Mouse (Mus musculus): Measurements from ENCODE around the gene Adgrv1. TPM values are rescaled to one million over a fixed set of nuclear protein-coding genes. Genes with fewer than 3 reads are reported as not detected.

Adgrv1 gene
- polyA plus RNA-seq, 1 experiment from 2014 or later = 0.10 TPM

DNA sequence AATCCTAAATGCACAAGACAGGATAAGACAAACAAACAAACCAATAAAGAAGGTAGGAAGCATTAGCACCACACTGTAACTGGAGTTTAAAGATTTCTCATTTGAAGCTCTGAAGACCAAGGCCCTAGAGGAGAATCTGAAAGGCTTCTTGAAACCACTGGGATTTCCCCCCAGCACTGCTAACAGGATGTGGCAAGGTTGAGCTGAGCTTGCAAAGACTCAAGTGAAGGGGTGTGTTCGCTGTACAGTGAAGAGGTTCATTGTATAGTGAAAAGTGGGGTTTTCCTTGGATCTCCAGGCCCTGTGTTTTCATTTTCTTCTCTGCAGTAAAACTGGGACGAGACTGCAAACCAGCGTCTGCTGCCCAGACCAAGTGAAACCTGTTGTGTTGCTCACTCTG lies 456.9 kb downstream of the Adgrv1 start:
- no peak overlapping the region for H3K9ac ChIP-seq
- no peak for ATAC-seq (ENCODE audit: insufficient read depth)
- 22% methylated on average over 3 of the region's 3 CpGs for WGBS (ENCODE audit: insufficient replicate concordance)

GRCm38 (mm10) chr13:81171115-81171514 lies 461.8 kb downstream of the Adgrv1 start:
- Histone ChIP-seq H3K27me3 (no peaks in the 10 kb centered on the region), H3K4me1 (replicated peaks) (no peaks in the 10 kb centered on the region), H3K27ac (replicated peaks) (no peak overlapping the region), H3K4me2 (no peak overlapping the region), H3K9me3 (replicated peaks) (no peaks in the 10 kb centered on the region), H3K9ac (no peak overlapping the region), H3K36me3 (replicated peaks) (no peaks in the 10 kb centered on the region), H3K4me3 (replicated peaks) (no peak overlapping the region)
- 52% methylated on average over 3 of the region's 3 CpGs for WGBS (ENCODE audit: insufficient replicate concordance)
- no peak for ATAC-seq (ENCODE audit: insufficient read depth)

More for the DNA sequence above, 456.9 kb downstream of the Adgrv1 start:
- Histone ChIP-seq H3K4me3 (replicated peaks) (no peak overlapping the region), H3K4me2 (no peak overlapping the region), H3K36me3 (replicated peaks) (no peaks in the 10 kb centered on the region), H3K27me3 (no peaks in the 10 kb centered on the region), H3K9me3 (replicated peaks) (no peaks in the 10 kb centered on the region), H3K4me1 (replicated peaks) (no peaks in the 10 kb centered on the region), H3K27ac (replicated peaks) (no peak overlapping the region)

- no peak for ATAC-seq (ENCODE audit: insufficient read depth)
- 65% methylated on average over 6 of the region's 6 CpGs for WGBS (ENCODE audit: insufficient replicate concordance)
- Histone ChIP-seq H3K9me3 (replicated peaks) (no peaks in the 10 kb centered on the region), H3K27me3 (no peaks in the 10 kb centered on the region), H3K4me1 (replicated peaks) (no peaks in the 10 kb centered on the region), H3K9ac (no peak overlapping the region), H3K4me2 (no peak overlapping the region), H3K36me3 (replicated peaks) (no peaks in the 10 kb centered on the region), H3K4me3 (replicated peaks) (no peak overlapping the region), H3K27ac (replicated peaks) (no peak overlapping the region)
Measured at GRCm38 (mm10) chr13:81167450-81167849, 465.5 kb downstream of the Adgrv1 start.

DNA sequence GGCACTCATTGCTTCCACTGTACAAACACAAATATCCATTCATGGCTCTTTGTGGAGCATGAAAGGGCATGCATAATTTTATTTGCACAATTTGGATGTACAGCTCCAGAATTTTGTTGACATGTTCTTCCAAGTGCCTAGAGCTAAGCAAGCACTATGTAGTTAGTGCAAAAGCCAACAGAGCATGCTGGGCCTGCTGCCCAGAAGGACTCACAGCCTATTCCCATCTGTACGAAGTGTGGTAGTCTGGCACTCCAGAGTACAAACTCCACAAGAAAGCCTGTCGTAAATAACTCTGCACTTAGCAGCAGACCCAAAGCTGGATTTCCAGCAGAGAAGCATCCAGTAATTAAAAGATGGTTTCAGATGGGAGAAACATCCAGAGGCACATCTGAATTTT lies 473.1 kb downstream of the Adgrv1 start:
- Histone ChIP-seq H3K4me3 (replicated peaks) (no peak overlapping the region), H3K4me1 (replicated peaks) (no peaks in the 10 kb centered on the region), H3K27ac (replicated peaks) (no peak overlapping the region), H3K9ac (no peak overlapping the region), H3K27me3 (no peaks in the 10 kb centered on the region), H3K36me3 (replicated peaks) (no peaks in the 10 kb centered on the region), H3K4me2 (no peak overlapping the region), H3K9me3 (replicated peaks) (no peaks in the 10 kb centered on the region)
- WGBS (ENCODE audit: insufficient replicate concordance) = 61% methylated on average over 2 of the region's 2 CpGs
- ATAC-seq (ENCODE audit: insufficient read depth) = no peak

GRCm38 (mm10) chr13:81155322-81155721 lies 477.6 kb downstream of the Adgrv1 start:
- no peaks in the 10 kb centered on the region for H3K36me3 ChIP-seq (replicated peaks)
- ATAC-seq (ENCODE audit: insufficient read depth) = no peak
- H3K4me1 ChIP-seq (replicated peaks) = no peaks in the 10 kb centered on the region
- no peak overlapping the region for H3K9ac ChIP-seq
- no peaks in the 10 kb centered on the region for H3K27me3 ChIP-seq
- no peak overlapping the region for H3K4me2 ChIP-seq
- H3K27ac ChIP-seq (replicated peaks) = no peak overlapping the region
- no peak overlapping the region for H3K4me3 ChIP-seq (replicated peaks)
- no peaks in the 10 kb centered on the region for H3K9me3 ChIP-seq (replicated peaks)

DNA sequence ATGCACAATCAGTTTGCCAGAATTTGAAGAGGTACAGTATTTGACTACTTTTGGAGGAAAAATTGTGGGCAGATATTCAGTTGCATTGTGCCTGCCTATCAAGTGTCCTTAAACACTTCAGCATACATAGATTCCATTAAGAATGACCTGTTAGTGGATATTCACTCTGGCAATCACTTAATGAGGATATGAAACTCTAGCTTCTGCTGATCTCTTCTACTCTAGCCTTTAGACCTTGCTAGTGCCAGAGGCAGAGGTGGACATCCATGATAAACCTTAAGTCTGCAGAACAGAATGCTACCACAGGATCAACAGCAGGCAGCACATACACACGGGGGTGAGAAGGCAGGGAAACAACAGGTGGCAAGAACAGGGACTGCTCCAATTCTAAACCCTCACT lies 488.5 kb downstream of the Adgrv1 start:
- Histone ChIP-seq H3K9me3 (replicated peaks) (no peaks in the 10 kb centered on the region), H3K4me1 (replicated peaks) (no peaks in the 10 kb centered on the region), H3K27me3 (no peaks in the 10 kb centered on the region), H3K9ac (no peak overlapping the region), H3K36me3 (replicated peaks) (no peaks in the 10 kb centered on the region), H3K4me2 (no peak overlapping the region), H3K4me3 (replicated peaks) (no peak overlapping the region), H3K27ac (replicated peaks) (no peak overlapping the region)
- ATAC-seq (ENCODE audit: insufficient read depth) = no peak
- WGBS (ENCODE audit: insufficient replicate concordance) = 48% methylated on average over 1 of the region's 1 CpGs

- WGBS (ENCODE audit: insufficient replicate concordance) = 66% methylated on average over 6 of the region's 6 CpGs
- no peaks in the 10 kb centered on the region for H3K9me3 ChIP-seq (replicated peaks)
- no peak overlapping the region for H3K4me3 ChIP-seq (replicated peaks)
- no peak overlapping the region for H3K9ac ChIP-seq
- no peaks in the 10 kb centered on the region for H3K27me3 ChIP-seq
- H3K27ac ChIP-seq (replicated peaks) = no peak overlapping the region
- H3K4me2 ChIP-seq = no peak overlapping the region
- no peak for ATAC-seq (ENCODE audit: insufficient read depth)
- no peaks in the 10 kb centered on the region for H3K36me3 ChIP-seq (replicated peaks)
- H3K4me1 ChIP-seq (replicated peaks) = no peaks in the 10 kb centered on the region
Measured at GRCm38 (mm10) chr13:81142268-81142884, 490.6 kb downstream of the Adgrv1 start.

DNA sequence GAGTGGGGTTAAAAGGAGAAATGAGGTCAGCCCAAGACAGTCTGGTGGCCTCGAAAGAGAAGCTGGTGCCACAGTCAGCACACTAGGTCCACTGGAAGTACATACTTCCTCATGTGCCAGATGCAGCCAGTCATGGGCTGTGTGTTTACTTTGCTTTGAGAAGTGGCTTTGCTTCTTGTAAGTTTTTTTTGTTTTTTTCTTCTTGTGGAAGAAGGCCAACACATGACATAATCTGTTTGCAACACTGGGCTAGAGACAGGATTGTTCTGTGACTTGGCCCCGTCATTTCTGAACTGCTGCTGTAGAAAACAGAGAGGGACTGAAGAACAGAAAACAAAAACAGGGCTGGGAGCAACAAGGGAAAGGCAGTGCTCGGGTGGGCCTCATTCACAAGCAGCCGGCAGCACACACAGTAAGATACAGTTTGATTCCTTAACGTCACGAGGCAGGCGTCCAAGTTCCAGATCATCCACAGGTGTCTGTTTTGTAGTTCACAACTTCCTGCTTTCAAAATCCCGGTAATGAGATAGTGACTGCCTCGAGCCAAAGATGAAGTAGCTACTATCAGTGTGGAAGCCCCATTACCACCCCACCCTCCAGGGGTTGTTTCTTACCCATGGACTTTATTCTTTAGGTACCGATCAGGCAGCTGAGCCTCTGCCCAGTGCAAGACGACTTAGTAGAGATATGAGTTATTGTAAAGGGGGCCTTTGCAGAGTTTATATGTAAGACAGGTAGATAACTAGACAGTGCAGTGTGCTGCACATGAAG lies 496.1 kb downstream of the Adgrv1 start:
- no peaks in the 10 kb centered on the region for H3K36me3 ChIP-seq (replicated peaks)
- H3K27me3 ChIP-seq = no peaks in the 10 kb centered on the region
- no peak overlapping the region for H3K9ac ChIP-seq
- no peaks in the 10 kb centered on the region for H3K9me3 ChIP-seq (replicated peaks)
- H3K4me1 ChIP-seq (replicated peaks) = peaks cover 2% of the 10 kb centered on the region; the same call in 1 of the 2 replicates
- peak; percentile 22; the same call in 1 of the 2 replicates for ATAC-seq (ENCODE audit: insufficient read depth)
- no peak overlapping the region for H3K4me3 ChIP-seq (replicated peaks)
- H3K4me2 ChIP-seq = no peak overlapping the region
- H3K27ac ChIP-seq (replicated peaks) = no peak overlapping the region
- 49% methylated on average over 11 of the region's 11 CpGs for WGBS (ENCODE audit: insufficient replicate concordance)

GRCm38 (mm10) chr13:81135953-81136352 lies 497.0 kb downstream of the Adgrv1 start:
- Histone ChIP-seq H3K27me3 (no peaks in the 10 kb centered on the region), H3K4me3 (replicated peaks) (no peak overlapping the region), H3K27ac (replicated peaks) (no peak overlapping the region), H3K9ac (no peak overlapping the region), H3K4me2 (no peak overlapping the region), H3K4me1 (replicated peaks) (peaks cover 4% of the 10 kb centered on the region; the same call in 1 of the 2 replicates), H3K36me3 (replicated peaks) (no peaks in the 10 kb centered on the region), H3K9me3 (replicated peaks) (no peaks in the 10 kb centered on the region)
- no peak for ATAC-seq (ENCODE audit: insufficient read depth)
- 68% methylated on average over 10 of the region's 10 CpGs for WGBS (ENCODE audit: insufficient replicate concordance)

- no peaks in the 10 kb centered on the region for H3K27me3 ChIP-seq
- no peaks in the 10 kb centered on the region for H3K36me3 ChIP-seq (replicated peaks)
- peak; percentile 37; the same call in 1 of the 2 replicates for ATAC-seq (ENCODE audit: insufficient read depth)
- H3K27ac ChIP-seq (replicated peaks) = no peak overlapping the region
- H3K4me3 ChIP-seq (replicated peaks) = no peak overlapping the region
- peaks cover 4% of the 10 kb centered on the region; the same call in 1 of the 2 replicates for H3K4me1 ChIP-seq (replicated peaks)
- H3K9ac ChIP-seq = no peak overlapping the region
- no peaks in the 10 kb centered on the region for H3K9me3 ChIP-seq (replicated peaks)
- H3K4me2 ChIP-seq = no peak overlapping the region
Measured at GRCm38 (mm10) chr13:81134412-81134811, 498.5 kb downstream of the Adgrv1 start.

DNA sequence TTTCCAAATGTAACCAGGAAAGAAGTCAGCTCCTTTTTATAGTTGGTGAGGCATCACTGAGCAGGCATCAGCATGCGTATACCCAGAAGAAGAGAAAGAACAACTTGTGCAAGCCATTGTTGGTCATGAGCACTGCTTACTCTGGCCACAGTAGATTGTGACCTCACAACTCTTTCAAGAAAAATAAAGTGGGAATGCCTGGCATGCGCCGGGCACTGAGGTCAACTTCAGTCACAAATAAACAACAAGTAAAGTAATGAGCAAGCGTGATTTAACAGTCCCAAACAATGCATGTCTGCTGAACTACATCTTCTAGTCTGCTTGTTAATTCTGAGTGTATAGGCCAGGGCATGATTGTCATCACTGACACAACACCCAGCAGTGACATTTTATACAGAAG lies 499.6 kb downstream of the Adgrv1 start:
- no peaks in the 10 kb centered on the region for H3K27me3 ChIP-seq
- no peaks in the 10 kb centered on the region for H3K36me3 ChIP-seq (replicated peaks)
- no peak overlapping the region for H3K4me2 ChIP-seq
- H3K27ac ChIP-seq (replicated peaks) = peak overlapping the region; percentile 24; the same call in 1 of the 2 replicates
- H3K9me3 ChIP-seq (replicated peaks) = no peaks in the 10 kb centered on the region
- peaks cover 4% of the 10 kb centered on the region; the same call in 1 of the 2 replicates for H3K4me1 ChIP-seq (replicated peaks)
- H3K4me3 ChIP-seq (replicated peaks) = no peak overlapping the region
- no peak for ATAC-seq (ENCODE audit: insufficient read depth)
- WGBS (ENCODE audit: insufficient replicate concordance) = 55% methylated on average over 4 of the region's 4 CpGs
- no peak overlapping the region for H3K9ac ChIP-seq

Data from liver, embryonic 15.5 days (tissue).